Mouse (Mus musculus): ENCODE measurements at regions not wholly inside any gene's neighbourhood (a gene's known extent, or its start where the extent isn't known, plus 50 kb on each side); places are given as distances from the start of the nearest gene placed in this dataset.

DNA sequence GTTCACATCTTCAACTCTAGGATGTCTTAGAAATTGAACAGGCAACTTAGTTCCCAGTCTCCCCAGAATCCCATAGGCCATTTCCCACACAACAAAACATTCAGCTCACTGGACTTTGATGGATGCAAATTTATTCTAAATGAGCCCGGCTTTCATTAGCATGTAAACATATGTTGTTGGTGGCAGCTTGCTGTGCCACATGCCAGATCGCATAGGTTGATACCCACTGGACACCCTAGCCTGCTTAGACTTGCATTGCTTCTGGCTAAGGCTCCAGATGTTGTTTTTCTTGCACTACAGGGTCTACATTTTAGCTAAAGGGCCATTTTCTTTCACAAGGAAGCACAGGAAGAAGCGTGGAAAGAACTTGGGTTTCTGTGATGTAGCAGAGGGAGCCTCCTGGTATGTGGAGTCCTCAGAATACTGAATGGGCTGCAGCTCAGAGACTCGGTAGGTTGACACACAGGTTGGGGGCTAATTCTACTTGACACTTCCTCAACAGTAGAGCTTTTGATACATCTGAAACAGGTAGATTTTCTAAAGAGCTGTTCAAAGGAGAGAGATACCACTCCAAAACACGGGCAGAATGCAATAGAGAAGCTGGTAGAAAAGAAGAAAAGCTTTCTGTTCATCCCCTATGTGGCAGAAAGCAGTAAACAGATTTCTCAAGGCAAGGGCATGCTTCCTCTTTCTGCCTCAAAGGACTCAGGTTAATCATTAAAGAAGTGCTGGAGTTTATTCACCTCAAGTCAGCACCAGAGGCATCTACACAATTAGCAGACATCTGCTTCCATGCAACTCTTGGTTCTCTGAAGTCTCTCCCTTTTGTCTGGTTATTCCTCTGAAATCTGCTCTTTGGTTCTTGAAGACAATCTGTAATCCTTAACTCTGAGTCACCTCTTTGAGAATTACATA lies 153.9 kb upstream of the Pfkp start:
- Histone ChIP-seq H3K4me1 (replicated peaks; ENCODE audit: insufficient read depth, low read length) (no peaks in the 10 kb centered on the region), H3K4me3 (replicated peaks; ENCODE audit: low read depth, low read length) (no peak overlapping the region), H3K9me3 (replicated peaks; ENCODE audit: low read length) (no peaks in the 10 kb centered on the region), H3K4me2 (ENCODE audit: low read length) (no peak overlapping the region), H3K27ac (peak overlapping the region; percentile 19; the same call in 1 of the 2 replicates), H3K9ac (ENCODE audit: low read depth, low read length) (no peak overlapping the region), H3K36me3 (ENCODE audit: insufficient read depth, low read length) (no peaks in the 10 kb centered on the region), H3K27me3 (ENCODE audit: insufficient read depth, low read length) (no peaks in the 10 kb centered on the region)
- ATAC-seq (replicated peaks; ENCODE audit: low FRiP score, low read depth): peak; percentile 79
- no peak for TF ChIP-seq CTCF (IDR thresholded peaks at IDR 0.05; ENCODE audit: low read depth)
- DNase-seq (ENCODE audit: low spot score): peak; percentile 34
- 63% methylated on average over 5 of the region's 5 CpGs for WGBS

DNA sequence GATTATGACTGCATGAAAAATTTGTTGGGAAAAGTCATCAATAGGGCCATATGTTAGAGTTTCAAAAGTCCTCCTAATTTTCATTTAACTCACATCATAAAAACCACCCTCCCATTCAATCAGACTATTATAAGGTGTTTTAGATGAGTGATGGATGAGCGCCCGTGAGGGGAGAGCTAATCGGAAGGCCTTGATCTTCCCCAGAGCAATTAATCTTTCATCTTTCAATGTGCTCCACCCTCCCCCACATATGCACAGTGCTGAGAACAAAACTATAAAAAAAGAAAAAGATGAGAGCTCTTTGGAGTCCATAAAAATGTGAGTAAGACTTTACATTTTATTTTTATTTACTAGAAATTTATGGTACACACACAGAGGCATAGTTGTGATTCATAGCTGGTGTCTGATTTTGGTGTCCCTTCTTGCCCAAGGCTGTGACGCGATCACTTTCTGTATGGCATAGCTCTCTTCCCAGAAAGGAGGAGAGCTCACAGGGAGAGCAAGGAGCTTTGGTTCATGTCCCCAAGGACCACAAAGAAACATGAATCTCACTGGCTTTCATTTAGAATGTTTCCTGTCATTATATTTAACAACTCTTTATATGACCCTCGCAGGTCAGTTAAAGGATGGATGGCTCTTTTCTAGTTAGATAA lies 119.5 kb upstream of the Pfkp start:
- Histone ChIP-seq H3K36me3 (ENCODE audit: insufficient read depth, low read length) (no peaks in the 10 kb centered on the region), H3K27ac (no peak overlapping the region), H3K4me2 (ENCODE audit: low read length) (no peak overlapping the region), H3K9me3 (replicated peaks; ENCODE audit: low read length) (no peaks in the 10 kb centered on the region), H3K9ac (ENCODE audit: low read depth, low read length) (no peak overlapping the region), H3K4me3 (replicated peaks; ENCODE audit: low read depth, low read length) (no peak overlapping the region), H3K27me3 (ENCODE audit: insufficient read depth, low read length) (no peaks in the 10 kb centered on the region), H3K4me1 (replicated peaks; ENCODE audit: insufficient read depth, low read length) (no peaks in the 10 kb centered on the region; the same call in 1 of the 2 replicates)
- ATAC-seq (replicated peaks; ENCODE audit: low FRiP score, low read depth): no peak
- TF ChIP-seq CTCF (IDR thresholded peaks at IDR 0.05; ENCODE audit: low read depth): no peak
- 36% methylated on average over 6 of the region's 6 CpGs for WGBS
- DNase-seq (ENCODE audit: low spot score): no peak

- WGBS: 87% methylated on average over 1 of the region's 1 CpGs
- H3K9ac ChIP-seq (ENCODE audit: low read depth, low read length): no peak overlapping the region
- no peaks in the 10 kb centered on the region for H3K27me3 ChIP-seq (ENCODE audit: insufficient read depth, low read length)
- peak; percentile 46 for DNase-seq (ENCODE audit: low spot score)
- TF ChIP-seq CTCF (IDR thresholded peaks at IDR 0.05; ENCODE audit: low read depth): peak; percentile 67
- ATAC-seq (replicated peaks; ENCODE audit: low FRiP score, low read depth): no peak
- H3K4me3 ChIP-seq (replicated peaks; ENCODE audit: low read depth, low read length): no peak overlapping the region
- no peaks in the 10 kb centered on the region for H3K4me1 ChIP-seq (replicated peaks; ENCODE audit: insufficient read depth, low read length)
- no peak overlapping the region for H3K27ac ChIP-seq
- no peaks in the 10 kb centered on the region for H3K9me3 ChIP-seq (replicated peaks; ENCODE audit: low read length)
- no peak overlapping the region for H3K4me2 ChIP-seq (ENCODE audit: low read length)
- no peaks in the 10 kb centered on the region for H3K36me3 ChIP-seq (ENCODE audit: insufficient read depth, low read length)
These were observed 108.6 kb upstream of the Pfkp start for GRCm38 (mm10) chr13:6757151-6757550.

GRCm38 (mm10) chr13:6751599-6751998 lies 103.0 kb upstream of the Pfkp start:
- Histone ChIP-seq H3K9me3 (replicated peaks; ENCODE audit: low read length) (no peaks in the 10 kb centered on the region), H3K27ac (no peak overlapping the region), H3K4me2 (ENCODE audit: low read length) (no peak overlapping the region), H3K27me3 (ENCODE audit: insufficient read depth, low read length) (no peaks in the 10 kb centered on the region), H3K4me1 (replicated peaks; ENCODE audit: insufficient read depth, low read length) (0 out of 2 replicates have a peak, but pooled peaks cover 4% of the 10 kb centered on the region), H3K36me3 (ENCODE audit: insufficient read depth, low read length) (no peaks in the 10 kb centered on the region), H3K9ac (ENCODE audit: low read depth, low read length) (no peak overlapping the region), H3K4me3 (replicated peaks; ENCODE audit: low read depth, low read length) (no peak overlapping the region)
- TF ChIP-seq CTCF (IDR thresholded peaks at IDR 0.05; ENCODE audit: low read depth): no peak
- ATAC-seq (replicated peaks; ENCODE audit: low FRiP score, low read depth) (no peak), DNase-seq (ENCODE audit: low spot score) (no peak)
- WGBS: 25% methylated on average over 5 of the region's 5 CpGs

GRCm38 (mm10) chr13:6751149-6751548 lies 102.6 kb upstream of the Pfkp start:
- no peak overlapping the region for H3K9ac ChIP-seq (ENCODE audit: low read depth, low read length)
- no peak for TF ChIP-seq CTCF (IDR thresholded peaks at IDR 0.05; ENCODE audit: low read depth)
- H3K27ac ChIP-seq: no peak overlapping the region
- peak; percentile 59; the same call in 1 of the 2 replicates for ATAC-seq (replicated peaks; ENCODE audit: low FRiP score, low read depth)
- 7% methylated on average over 1 of the region's 1 CpGs for WGBS
- no peak overlapping the region for H3K4me2 ChIP-seq (ENCODE audit: low read length)
- no peaks in the 10 kb centered on the region for H3K36me3 ChIP-seq (ENCODE audit: insufficient read depth, low read length)
- H3K4me1 ChIP-seq (replicated peaks; ENCODE audit: insufficient read depth, low read length): 0 out of 2 replicates have a peak, but pooled peaks cover 4% of the 10 kb centered on the region
- no peaks in the 10 kb centered on the region for H3K9me3 ChIP-seq (replicated peaks; ENCODE audit: low read length)
- H3K4me3 ChIP-seq (replicated peaks; ENCODE audit: low read depth, low read length): no peak overlapping the region
- H3K27me3 ChIP-seq (ENCODE audit: insufficient read depth, low read length): no peaks in the 10 kb centered on the region
- DNase-seq (ENCODE audit: low spot score): peak; percentile 49

DNA sequence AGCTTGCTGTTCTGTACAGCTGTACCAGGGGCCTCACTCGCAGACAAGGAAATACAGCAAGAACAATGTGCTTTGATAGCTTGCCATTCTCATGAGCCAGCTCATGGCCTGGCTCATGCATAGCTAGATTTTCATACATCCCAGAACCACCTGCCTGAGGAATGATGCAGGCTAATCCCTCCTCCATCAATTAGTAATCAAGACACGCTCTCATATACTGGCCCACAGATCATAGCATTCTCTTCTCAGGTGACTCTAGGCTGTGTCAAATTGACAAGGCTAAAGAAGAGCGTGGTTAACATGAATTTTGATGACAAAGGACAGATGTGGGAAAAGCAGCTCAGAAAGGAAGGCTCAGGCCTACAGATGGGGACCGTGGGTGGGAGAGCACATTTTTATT lies 93.3 kb upstream of the Pfkp start:
- Histone ChIP-seq H3K27me3 (ENCODE audit: insufficient read depth, low read length) (no peaks in the 10 kb centered on the region), H3K36me3 (ENCODE audit: insufficient read depth, low read length) (no peaks in the 10 kb centered on the region), H3K4me1 (replicated peaks; ENCODE audit: insufficient read depth, low read length) (no peaks in the 10 kb centered on the region), H3K4me3 (replicated peaks; ENCODE audit: low read depth, low read length) (no peak overlapping the region), H3K4me2 (ENCODE audit: low read length) (no peak overlapping the region), H3K9me3 (replicated peaks; ENCODE audit: low read length) (no peaks in the 10 kb centered on the region), H3K9ac (ENCODE audit: low read depth, low read length) (no peak overlapping the region), H3K27ac (no peak overlapping the region)
- no peak for DNase-seq (ENCODE audit: low spot score)
- WGBS: 69% methylated on average over 4 of the region's 4 CpGs
- no peak for ATAC-seq (replicated peaks; ENCODE audit: low FRiP score, low read depth)
- TF ChIP-seq CTCF (IDR thresholded peaks at IDR 0.05; ENCODE audit: low read depth): no peak
